Mouse (Mus musculus): ENCODE results near the gene Rassf8. TPM values are rescaled to one million over a fixed set of nuclear protein-coding genes. Genes with fewer than 3 reads are reported as not detected.
A peak's percentile ranks its signal among the peaks of the same experiment; 100 is the strongest.

Gene Rassf8
- 7.8 and 9.0 TPM in 2 replicates for polyA plus RNA-seq (2015; fragmentation: Nextera tagmentation; extraction: Ambion mirVana)

DNA sequence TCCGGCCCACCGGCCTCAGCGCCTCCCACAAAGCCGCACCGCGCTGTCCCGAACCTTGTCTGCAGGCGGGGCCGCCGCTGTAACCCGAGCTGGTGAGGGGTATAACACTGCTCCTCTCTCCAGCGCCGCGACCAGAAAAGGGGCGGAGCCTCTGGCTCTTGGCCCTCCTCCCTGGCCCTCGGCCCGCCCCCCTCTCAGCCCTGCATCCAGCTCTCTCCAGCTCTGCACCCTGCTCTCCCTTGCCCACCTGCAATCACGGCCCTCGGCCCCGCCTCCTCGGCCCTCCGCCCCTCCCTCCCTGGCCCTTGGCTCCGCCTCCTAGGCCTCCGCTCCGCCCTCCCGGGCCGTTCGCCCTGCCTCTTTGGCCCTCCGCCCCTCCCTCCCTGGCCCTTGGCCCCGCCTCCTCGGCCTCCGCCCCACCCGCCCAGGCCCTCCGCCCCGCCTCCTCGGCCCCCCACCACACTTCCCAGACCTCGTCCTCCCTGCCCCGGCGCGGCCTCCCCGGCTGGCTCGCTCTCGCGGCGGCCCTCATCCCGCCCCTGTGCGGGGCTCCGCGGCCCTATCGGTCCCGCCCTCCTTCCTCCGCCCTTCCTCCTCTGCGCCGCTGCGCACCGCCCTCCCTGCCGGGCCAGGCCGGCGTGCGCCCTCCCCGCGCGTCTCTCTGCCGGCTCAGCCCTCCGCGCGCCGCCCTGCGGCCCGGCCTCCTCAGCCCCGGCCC, at the start of gene Rassf8:
Gene Rassf8, plus strand, starts transcription at position 617 of the 718 bp plus-strand sequence.
- peaks cover 24% of the 10 kb centered on the region; the same call in 1 of the 2 replicates for H3K4me1 ChIP-seq
- WGBS, result 1% methylated on average over 69 of the region's 71 CpGs
- no peaks in the 10 kb centered on the region for H3K27me3 ChIP-seq

DNA sequence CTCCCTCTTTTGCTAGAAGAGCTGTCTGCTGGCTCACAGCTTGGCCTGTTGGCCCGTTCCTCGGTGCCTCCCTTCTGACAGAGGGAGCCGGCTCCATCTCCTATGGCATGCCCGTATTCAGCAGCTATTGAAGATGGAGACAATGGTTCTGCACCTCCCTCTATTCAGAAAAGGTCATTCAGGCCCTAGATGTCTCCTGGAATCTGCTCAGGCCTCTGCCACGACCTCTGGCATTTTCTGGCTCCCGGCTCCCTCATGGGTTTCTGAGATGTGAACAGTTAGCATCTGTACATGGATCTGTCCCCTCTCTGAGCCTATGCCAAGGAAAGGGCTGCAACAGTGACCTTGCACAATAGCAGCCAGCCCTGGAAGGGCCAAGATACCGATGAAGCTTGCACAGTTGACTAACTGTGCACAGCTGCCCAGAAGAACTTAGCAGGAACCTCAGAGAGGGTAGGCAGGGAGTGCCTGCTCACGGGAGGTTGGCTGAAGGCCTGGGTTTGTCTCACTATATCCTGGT, 45.5 kb upstream of the Rassf8 start:
- Histone ChIP-seq H3K9ac (no peak overlapping the region), H3K4me3 (replicated peaks) (no peak overlapping the region), H3K36me3 (no peaks in the 10 kb centered on the region), H3K27ac (no peak overlapping the region), H3K27me3 (no peaks in the 10 kb centered on the region), H3K9me3 (replicated peaks) (no peaks in the 10 kb centered on the region), H3K4me2 (no peak overlapping the region), H3K4me1 (no peaks in the 10 kb centered on the region)
- no peak for ATAC-seq (replicated peaks; ENCODE audit: low FRiP score)
- WGBS, result 60% methylated on average over 8 of the region's 8 CpGs

More for the DNA sequence above, at the start of gene Rassf8:
- peak within 1 kb of the TSS; percentile 97 for H3K27ac ChIP-seq
- H3K4me3 ChIP-seq (replicated peaks), result peak within 1 kb of the TSS; percentile 83
- H3K4me2 ChIP-seq, result peak within 1 kb of the TSS; percentile 86
- H3K36me3 ChIP-seq, result peaks cover 7% of the 10 kb centered on the region
- peak; percentile 98 for ATAC-seq (replicated peaks; ENCODE audit: low FRiP score)
- H3K9me3 ChIP-seq (replicated peaks), result no peaks in the 10 kb centered on the region
- H3K9ac ChIP-seq, result peak within 1 kb of the TSS; percentile 93

DNA sequence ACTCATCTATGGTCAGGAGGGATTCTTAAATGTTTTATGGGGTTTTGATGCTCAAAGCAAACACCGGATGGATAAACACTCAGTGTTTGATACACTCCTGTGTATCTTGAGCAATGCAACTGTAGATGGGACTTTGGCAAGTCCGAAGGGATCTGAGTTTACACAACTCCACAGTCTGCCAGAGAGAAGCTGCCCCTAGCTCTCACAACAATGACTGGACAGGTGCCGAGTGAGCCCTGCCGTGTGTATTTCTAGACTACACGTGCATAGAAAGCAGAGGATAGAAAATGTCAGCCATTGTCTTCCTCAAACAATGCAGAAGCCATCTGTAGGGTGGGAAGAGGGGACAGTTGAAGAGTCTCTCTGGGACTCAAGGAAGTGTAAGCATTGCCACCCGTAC, 42.9 kb upstream of the Rassf8 start:
- WGBS, result 84% methylated on average over 6 of the region's 6 CpGs
- H3K27me3 ChIP-seq, result no peaks in the 10 kb centered on the region
- no peaks in the 10 kb centered on the region for H3K4me1 ChIP-seq

DNA sequence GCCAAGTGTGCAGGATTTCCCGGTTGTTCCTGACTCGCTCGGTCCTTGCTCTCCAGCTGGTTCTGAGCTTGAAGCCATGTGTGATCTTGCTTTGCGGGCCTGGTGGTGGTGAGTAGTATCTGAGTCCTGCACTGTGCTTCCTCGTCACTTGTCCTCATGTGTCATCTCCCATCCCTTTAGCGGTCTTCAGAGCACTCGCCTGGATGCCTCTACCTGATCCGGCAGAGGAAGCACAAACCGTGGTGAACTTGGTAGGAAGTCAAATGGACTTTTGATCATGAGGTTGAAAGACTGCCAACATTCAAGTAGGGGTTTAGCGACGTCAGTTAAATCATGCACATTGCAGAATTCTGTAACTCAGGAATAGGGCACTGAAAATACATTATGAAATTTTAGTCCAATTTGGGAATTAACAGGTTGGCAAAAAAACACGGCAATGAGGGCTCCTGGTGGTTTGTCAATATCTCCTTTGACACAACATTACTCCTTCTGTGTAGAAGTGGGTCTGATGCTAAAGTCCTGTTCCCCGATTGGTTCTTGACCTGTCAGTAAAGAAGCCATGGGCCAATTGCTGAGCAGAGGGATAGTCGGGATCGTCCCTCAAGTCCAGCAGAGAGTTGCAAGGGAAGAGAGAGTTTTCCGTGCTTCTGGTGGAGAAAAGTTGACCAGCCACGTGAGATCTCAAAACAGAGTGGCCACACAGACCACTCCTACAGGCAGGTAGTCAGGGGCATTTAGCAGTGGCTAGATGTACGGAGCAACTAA, 36.4 kb upstream of the Rassf8 start:
- no peak overlapping the region for H3K4me2 ChIP-seq
- peaks cover 8% of the 10 kb centered on the region for H3K4me1 ChIP-seq
- no peak for ATAC-seq (replicated peaks; ENCODE audit: low FRiP score)
- H3K27me3 ChIP-seq, result no peaks in the 10 kb centered on the region
- H3K27ac ChIP-seq, result no peak overlapping the region
- no peaks in the 10 kb centered on the region for H3K9me3 ChIP-seq (replicated peaks)
- 89% methylated on average over 18 of the region's 18 CpGs for WGBS
- H3K36me3 ChIP-seq, result no peaks in the 10 kb centered on the region
- H3K4me3 ChIP-seq (replicated peaks), result no peak overlapping the region
- no peak overlapping the region for H3K9ac ChIP-seq

More for the DNA sequence above, 42.9 kb upstream of the Rassf8 start:
- ATAC-seq (replicated peaks; ENCODE audit: low FRiP score), result no peak
- Histone ChIP-seq H3K4me2 (no peak overlapping the region), H3K9me3 (replicated peaks) (no peaks in the 10 kb centered on the region), H3K27ac (no peak overlapping the region), H3K36me3 (no peaks in the 10 kb centered on the region), H3K9ac (no peak overlapping the region), H3K4me3 (replicated peaks) (no peak overlapping the region)

DNA sequence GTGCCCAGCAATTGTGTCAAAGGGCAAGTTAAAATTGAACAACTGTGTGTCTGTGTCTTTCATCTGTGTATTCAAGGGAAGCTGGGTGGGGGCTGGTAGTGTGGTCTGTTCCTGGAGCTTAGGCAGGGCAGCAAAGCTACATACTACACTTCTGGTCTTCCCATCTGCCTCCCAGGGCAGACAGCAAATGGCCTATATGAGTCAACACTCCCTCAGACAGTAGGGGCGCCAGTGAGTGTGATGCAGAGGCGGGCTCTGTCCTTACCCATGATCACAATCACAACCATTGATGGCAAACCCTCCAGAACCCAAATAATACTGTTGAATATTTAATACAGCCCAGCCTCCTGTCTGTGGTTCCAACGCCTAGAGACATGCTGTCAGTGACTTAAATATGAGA, 35.8 kb upstream of the Rassf8 start:
- H3K36me3 ChIP-seq, result no peaks in the 10 kb centered on the region
- ATAC-seq (replicated peaks; ENCODE audit: low FRiP score), result no peak
- peaks cover 8% of the 10 kb centered on the region for H3K4me1 ChIP-seq
- no peak overlapping the region for H3K27ac ChIP-seq
- H3K9ac ChIP-seq, result no peak overlapping the region
- H3K27me3 ChIP-seq, result no peaks in the 10 kb centered on the region
- H3K4me2 ChIP-seq, result no peak overlapping the region
- H3K9me3 ChIP-seq (replicated peaks), result no peaks in the 10 kb centered on the region
- 84% methylated on average over 3 of the region's 3 CpGs for WGBS
- no peak overlapping the region for H3K4me3 ChIP-seq (replicated peaks)

DNA sequence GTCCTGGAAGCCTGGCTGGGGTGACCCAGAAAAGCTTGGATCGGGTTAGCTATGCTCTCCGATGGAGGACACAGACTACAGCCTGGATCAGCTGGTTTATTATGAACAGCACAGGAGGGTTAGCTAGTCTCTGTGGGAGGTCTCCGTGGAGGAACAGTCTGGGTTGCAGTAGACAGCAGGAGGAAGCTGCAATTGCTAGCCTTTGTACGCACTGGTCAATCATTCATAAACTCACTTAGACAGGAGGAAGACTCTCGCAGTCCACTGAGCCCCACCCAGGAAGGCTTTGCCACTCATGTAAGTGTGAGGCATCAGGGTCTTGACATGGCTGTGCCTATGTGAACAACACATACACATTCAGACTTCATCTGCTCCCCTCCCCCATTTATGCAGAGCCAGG, 35.2 kb upstream of the Rassf8 start:
- Histone ChIP-seq H3K27ac (no peak overlapping the region), H3K4me3 (replicated peaks) (no peak overlapping the region), H3K9me3 (replicated peaks) (no peaks in the 10 kb centered on the region), H3K4me2 (no peak overlapping the region), H3K4me1 (peaks cover 8% of the 10 kb centered on the region), H3K27me3 (no peaks in the 10 kb centered on the region), H3K36me3 (no peaks in the 10 kb centered on the region), H3K9ac (no peak overlapping the region)
- ATAC-seq (replicated peaks; ENCODE audit: low FRiP score), result peak; percentile 79; the same call in 1 of the 2 replicates
- WGBS, result 76% methylated on average over 5 of the region's 5 CpGs

DNA sequence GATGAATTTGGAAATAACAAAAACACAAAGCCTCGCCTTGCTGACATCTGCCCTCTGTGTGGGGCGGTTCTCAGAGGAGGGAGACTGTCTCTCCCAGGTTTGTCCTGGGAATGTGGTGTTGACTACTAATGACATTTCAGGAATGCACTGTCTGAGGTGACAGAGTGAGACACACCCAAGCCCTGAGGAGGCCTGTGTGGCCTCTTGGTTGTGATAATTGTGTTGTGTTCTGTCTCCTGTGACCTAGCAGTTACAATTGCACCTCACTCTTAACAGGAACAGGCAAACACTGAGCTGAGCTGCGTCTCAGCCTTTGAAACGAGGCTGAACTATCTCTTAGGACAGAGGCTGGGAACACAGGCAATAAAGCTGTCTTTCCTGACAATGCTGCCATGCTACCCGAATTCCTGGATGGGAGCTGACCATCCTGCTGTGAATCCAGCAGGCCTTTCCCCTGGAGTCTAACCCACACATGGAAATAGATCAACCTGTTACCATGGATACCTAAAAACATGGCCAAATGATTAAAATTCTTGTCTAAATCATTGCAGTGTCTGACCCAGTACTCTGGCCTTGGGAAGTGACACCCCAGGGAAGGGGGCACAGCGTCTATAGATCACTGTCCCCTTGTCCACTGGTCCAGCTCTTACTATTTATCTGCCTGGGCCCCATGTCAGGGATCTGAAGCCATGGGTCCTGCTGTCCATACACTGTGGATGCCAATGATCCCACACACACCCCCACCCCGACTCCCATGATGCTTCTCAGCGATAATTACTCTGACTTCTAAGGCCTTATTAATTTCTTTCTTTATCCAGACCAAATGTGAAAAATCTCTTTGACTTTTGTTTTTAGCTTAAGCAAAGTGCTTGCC, 33.1 kb upstream of the Rassf8 start:
- H3K4me1 ChIP-seq, result peaks cover 8% of the 10 kb centered on the region

DNA sequence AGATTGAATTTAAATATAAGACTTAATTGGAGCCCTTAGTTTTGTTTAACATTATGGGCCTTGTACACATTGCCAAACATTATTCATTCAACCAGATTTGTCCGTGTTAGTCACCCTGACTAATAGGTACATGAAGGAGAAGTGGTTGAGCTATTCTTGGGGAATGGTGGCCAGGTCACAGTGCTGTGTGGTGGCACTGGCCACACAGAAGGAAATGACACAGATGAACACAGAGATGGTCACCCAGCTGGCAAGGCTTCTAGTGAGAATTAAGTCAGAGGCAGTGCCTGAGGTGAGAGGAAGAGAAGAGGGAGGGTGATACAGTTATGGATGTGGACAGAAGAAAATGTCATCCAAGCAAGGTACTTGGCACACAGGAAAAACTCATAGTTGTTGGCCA, 32.4 kb upstream of the Rassf8 start:
- Histone ChIP-seq H3K4me1 (peaks cover 8% of the 10 kb centered on the region), H3K4me2 (no peak overlapping the region), H3K4me3 (replicated peaks) (no peak overlapping the region), H3K36me3 (no peaks in the 10 kb centered on the region), H3K9ac (no peak overlapping the region), H3K9me3 (replicated peaks) (no peaks in the 10 kb centered on the region), H3K27me3 (no peaks in the 10 kb centered on the region), H3K27ac (no peak overlapping the region)
- ATAC-seq (replicated peaks; ENCODE audit: low FRiP score), result no peak
- WGBS, result 89% methylated on average over 1 of the region's 1 CpGs

More for the DNA sequence above, 33.1 kb upstream of the Rassf8 start:
- 47% methylated on average over 8 of the region's 8 CpGs for WGBS
- H3K36me3 ChIP-seq, result no peaks in the 10 kb centered on the region
- H3K27me3 ChIP-seq, result no peaks in the 10 kb centered on the region
- H3K9me3 ChIP-seq (replicated peaks), result no peaks in the 10 kb centered on the region
- H3K9ac ChIP-seq, result no peak overlapping the region
- no peak overlapping the region for H3K4me2 ChIP-seq
- no peak for ATAC-seq (replicated peaks; ENCODE audit: low FRiP score)
- H3K27ac ChIP-seq, result no peak overlapping the region
- no peak overlapping the region for H3K4me3 ChIP-seq (replicated peaks)

DNA sequence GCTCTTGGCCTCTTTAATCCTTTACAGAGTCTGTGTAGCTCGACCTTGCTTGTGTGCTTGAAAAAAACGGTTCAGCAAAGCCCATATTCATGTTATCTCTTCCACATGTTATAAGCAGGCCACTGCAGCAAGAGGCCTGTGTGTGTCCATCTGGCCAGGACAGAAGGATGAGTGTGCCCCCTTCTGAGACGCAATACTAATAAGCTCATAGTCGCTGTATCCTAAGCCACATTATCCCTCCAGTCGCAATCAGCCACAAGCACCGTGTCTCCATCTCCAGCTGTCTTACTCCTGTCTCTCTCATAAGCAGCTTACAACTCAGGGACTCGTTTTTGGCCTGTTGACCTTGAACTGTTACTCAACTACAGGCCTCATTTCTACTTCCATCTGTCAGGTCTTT, 24.0 kb upstream of the Rassf8 start:
- H3K9ac ChIP-seq, result no peak overlapping the region
- ATAC-seq (replicated peaks; ENCODE audit: low FRiP score), result no peak
- H3K27me3 ChIP-seq, result no peaks in the 10 kb centered on the region
- no peak overlapping the region for H3K27ac ChIP-seq
- H3K9me3 ChIP-seq (replicated peaks), result no peaks in the 10 kb centered on the region
- WGBS, result 74% methylated on average over 7 of the region's 7 CpGs
- no peak overlapping the region for H3K4me3 ChIP-seq (replicated peaks)
- 0 out of 2 replicates have a peak, but pooled peaks cover 3% of the 10 kb centered on the region for H3K4me1 ChIP-seq
- H3K4me2 ChIP-seq, result no peak overlapping the region
- H3K36me3 ChIP-seq, result no peaks in the 10 kb centered on the region

DNA sequence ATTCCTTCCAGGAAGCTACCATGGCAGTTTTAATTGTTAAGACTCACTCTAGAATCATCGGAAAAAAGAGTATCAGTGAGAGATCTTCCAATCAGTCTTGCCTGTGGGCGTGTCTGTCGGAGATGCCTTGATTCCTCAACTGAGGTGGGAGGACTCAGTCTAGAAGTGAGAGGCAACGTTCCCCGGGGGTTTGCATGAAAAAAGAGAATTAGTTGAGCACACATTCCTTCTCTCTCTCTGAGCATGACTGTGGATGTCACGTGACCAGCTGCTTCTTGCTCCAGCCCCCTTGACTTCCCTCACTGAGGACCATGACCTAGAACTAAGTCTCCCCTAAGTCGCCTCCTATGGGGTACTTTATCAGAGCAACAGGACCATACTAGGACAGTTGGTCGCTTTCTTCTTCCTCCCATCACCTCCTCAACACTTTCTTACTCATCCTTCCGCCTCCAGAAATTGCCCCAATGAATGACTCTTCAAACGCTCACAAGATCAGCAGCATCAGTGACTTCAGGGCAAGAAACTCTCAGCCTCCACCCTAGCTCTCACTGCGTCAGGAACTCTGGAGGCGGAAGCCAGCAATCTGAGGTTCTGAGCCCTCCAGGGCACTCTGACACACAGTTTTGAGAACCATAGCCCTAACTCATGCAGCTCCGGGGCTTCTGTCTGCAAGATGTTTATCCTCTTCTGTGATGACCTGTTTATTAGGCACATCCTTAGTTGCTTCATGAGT, 23.3 kb upstream of the Rassf8 start:
- Histone ChIP-seq H3K9ac (no peak overlapping the region), H3K36me3 (no peaks in the 10 kb centered on the region), H3K4me2 (no peak overlapping the region), H3K27me3 (no peaks in the 10 kb centered on the region), H3K27ac (no peak overlapping the region), H3K4me1 (0 out of 2 replicates have a peak, but pooled peaks cover 3% of the 10 kb centered on the region), H3K9me3 (replicated peaks) (no peaks in the 10 kb centered on the region), H3K4me3 (replicated peaks) (no peak overlapping the region)
- no peak for ATAC-seq (replicated peaks; ENCODE audit: low FRiP score)
- 76% methylated on average over 13 of the region's 13 CpGs for WGBS

DNA sequence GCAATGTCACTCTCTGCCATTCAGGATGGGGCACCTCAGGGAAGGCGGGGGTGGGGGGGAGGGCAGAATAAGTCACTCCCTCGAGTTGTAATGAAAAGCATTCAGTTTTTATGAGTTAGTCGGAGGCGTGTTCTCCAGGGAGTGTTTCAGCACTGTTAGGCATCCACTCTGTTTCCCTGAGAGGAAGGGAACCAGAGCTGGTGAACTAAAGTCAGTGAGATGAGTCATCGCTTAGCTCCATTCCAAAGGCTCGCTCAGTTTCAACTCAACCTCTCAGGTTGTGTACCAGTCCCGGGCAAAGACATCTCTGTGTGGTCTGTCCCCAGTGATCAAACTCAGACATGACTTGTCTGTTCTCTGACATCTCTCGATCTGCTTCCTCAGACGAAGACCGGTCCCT, 20.7 kb upstream of the Rassf8 start:
- Histone ChIP-seq H3K9ac (no peak overlapping the region), H3K4me1 (0 out of 2 replicates have a peak, but pooled peaks cover 3% of the 10 kb centered on the region), H3K9me3 (replicated peaks) (no peaks in the 10 kb centered on the region), H3K36me3 (no peaks in the 10 kb centered on the region), H3K4me3 (replicated peaks) (no peak overlapping the region), H3K27ac (no peak overlapping the region), H3K4me2 (no peak overlapping the region), H3K27me3 (no peaks in the 10 kb centered on the region)
- no peak for ATAC-seq (replicated peaks; ENCODE audit: low FRiP score)
- 59% methylated on average over 10 of the region's 10 CpGs for WGBS
